Mouse (Mus musculus): ENCODE measurements at regions not wholly inside any gene's neighbourhood (a gene's known extent, or its start where the extent isn't known, plus 50 kb on each side); places are given as distances from the start of the nearest gene placed in this dataset.

DNA sequence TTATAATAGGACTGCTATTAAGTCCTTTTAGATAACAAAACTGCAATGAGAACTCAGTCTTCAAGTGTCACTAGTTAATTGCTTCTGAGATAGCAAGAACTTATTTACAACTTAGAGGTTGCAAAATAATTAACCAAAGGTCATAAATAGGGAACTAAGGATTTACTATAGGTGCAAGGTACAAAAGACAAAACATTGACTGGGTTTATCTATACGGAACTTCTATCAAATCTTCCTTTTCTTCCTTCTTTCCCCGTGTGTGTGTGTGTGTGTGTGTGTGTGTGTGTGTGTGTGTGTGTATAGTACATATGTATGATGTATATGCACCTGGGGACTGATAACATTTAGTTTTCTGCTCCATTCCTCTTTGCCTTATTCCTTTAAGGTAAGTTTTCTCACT lies 305.5 kb downstream of the Pth2r start:
- DNase-seq (ENCODE audit: low spot score) (no peak), ATAC-seq (no peak)
- Histone ChIP-seq H3K4me2 (replicated peaks; ENCODE audit: low read depth, low read length) (no peak overlapping the region), H3K9me3 (ENCODE audit: low read length) (no peaks in the 10 kb centered on the region), H3K4me1 (ENCODE audit: insufficient read depth, low read depth, low read length) (no peaks in the 10 kb centered on the region), H3K36me3 (ENCODE audit: insufficient read depth, low read length) (no peaks in the 10 kb centered on the region), H3K27ac (ENCODE audit: low read length) (no peak overlapping the region), H3K9ac (replicated peaks; ENCODE audit: low read depth) (no peak overlapping the region), H3K4me3 (ENCODE audit: low read depth, low read length) (no peak overlapping the region), H3K27me3 (replicated peaks; ENCODE audit: insufficient read depth, low read length) (no peaks in the 10 kb centered on the region)
- WGBS, result 63% methylated on average over 2 of the region's 2 CpGs
- TF ChIP-seq EP300 (IDR thresholded peaks at IDR 0.05), result no peak
- no peak for TF ChIP-seq CTCF (IDR thresholded peaks at IDR 0.05)

DNA sequence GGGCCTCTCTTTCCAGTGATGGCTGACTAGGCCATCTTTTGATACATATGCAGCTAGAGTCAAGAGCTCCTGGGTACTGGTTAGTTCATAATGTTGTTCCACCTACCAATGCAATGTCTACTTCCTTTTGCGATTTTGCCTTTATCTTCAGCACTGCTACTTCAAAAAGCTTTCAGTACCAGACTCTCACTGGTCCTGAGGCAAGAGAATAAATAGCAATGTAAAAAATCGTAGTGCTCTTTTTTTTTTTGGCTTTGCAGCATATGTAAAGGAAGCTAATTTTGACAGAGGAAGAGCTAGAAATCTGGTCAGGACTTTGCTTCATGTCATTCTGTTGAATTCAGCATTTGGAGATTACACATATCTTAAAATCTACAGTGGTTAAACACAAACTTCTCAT lies 291.0 kb upstream of the Crygf start:
- Histone ChIP-seq H3K9me3 (ENCODE audit: low read length) (no peaks in the 10 kb centered on the region), H3K4me2 (replicated peaks; ENCODE audit: low read depth, low read length) (no peak overlapping the region), H3K9ac (replicated peaks; ENCODE audit: low read depth) (no peak overlapping the region), H3K4me1 (ENCODE audit: insufficient read depth, low read depth, low read length) (no peaks in the 10 kb centered on the region), H3K27me3 (replicated peaks; ENCODE audit: insufficient read depth, low read length) (no peaks in the 10 kb centered on the region), H3K36me3 (ENCODE audit: insufficient read depth, low read length) (no peaks in the 10 kb centered on the region), H3K27ac (ENCODE audit: low read length) (no peak overlapping the region), H3K4me3 (ENCODE audit: low read depth, low read length) (no peak overlapping the region)
- DNase-seq (ENCODE audit: low spot score) (no peak), ATAC-seq (no peak)
- WGBS, result 78% methylated on average over 2 of the region's 2 CpGs
- TF ChIP-seq CTCF (IDR thresholded peaks at IDR 0.05), result no peak

DNA sequence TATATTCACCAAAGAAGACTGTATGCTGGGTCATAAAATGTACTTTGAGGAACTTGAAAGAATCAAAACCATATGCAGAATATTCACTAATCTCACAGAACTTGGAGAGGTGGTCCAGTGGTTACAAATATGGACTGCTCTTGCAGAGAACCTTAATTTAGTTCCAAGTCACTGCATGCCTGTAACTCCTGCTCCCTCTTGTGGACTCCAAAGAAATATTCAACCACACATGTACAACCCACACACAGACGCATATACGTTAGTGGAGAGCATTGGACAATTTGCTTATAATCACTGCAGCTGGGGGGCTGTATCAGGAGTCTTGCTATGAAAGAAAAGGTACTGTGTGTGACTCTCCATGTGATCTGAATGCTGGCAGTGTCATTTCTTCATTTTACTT lies 271.9 kb upstream of the Crygf start:
- H3K4me1 ChIP-seq (ENCODE audit: insufficient read depth, low read depth, low read length), result no peaks in the 10 kb centered on the region
- no peaks in the 10 kb centered on the region for H3K9me3 ChIP-seq (ENCODE audit: low read length)
- no peak for DNase-seq (ENCODE audit: low spot score)
- no peak for ATAC-seq
- no peak overlapping the region for H3K9ac ChIP-seq (replicated peaks; ENCODE audit: low read depth)
- 69% methylated on average over 2 of the region's 2 CpGs for WGBS
- TF ChIP-seq EP300 (IDR thresholded peaks at IDR 0.05), result no peak
- no peak for TF ChIP-seq CTCF (IDR thresholded peaks at IDR 0.05)
- H3K27ac ChIP-seq (ENCODE audit: low read length), result no peak overlapping the region
- H3K4me2 ChIP-seq (replicated peaks; ENCODE audit: low read depth, low read length), result no peak overlapping the region
- H3K36me3 ChIP-seq (ENCODE audit: insufficient read depth, low read length), result no peaks in the 10 kb centered on the region
- no peaks in the 10 kb centered on the region for H3K27me3 ChIP-seq (replicated peaks; ENCODE audit: insufficient read depth, low read length)
- H3K4me3 ChIP-seq (ENCODE audit: low read depth, low read length), result no peak overlapping the region

DNA sequence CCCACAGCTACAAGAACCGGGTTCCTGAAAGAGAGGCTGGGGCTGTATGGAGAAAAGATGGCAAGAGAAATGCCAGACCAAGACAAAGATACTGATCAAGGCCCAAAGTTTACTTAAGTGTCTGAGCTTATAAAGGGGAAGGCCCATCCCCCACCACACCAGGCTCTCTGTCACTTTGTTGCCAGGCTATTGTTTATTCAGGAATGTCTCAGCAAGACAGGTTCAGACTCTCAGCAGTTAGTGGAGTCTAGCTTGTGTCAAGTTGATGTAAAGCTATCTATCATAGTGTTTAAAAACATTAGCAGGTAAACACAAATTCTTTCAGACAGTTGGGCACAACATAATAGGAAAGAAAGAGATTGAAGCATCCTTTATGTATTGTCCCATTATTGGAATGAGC lies 244.4 kb upstream of the Crygf start:
- no peak overlapping the region for H3K4me2 ChIP-seq (replicated peaks; ENCODE audit: low read depth, low read length)
- 36% methylated on average over 1 of the region's 1 CpGs for WGBS
- DNase-seq (ENCODE audit: low spot score) (no peak), ATAC-seq (no peak)
- H3K9ac ChIP-seq (replicated peaks; ENCODE audit: low read depth), result no peak overlapping the region
- H3K4me3 ChIP-seq (ENCODE audit: low read depth, low read length), result no peak overlapping the region
- H3K27ac ChIP-seq (ENCODE audit: low read length), result no peak overlapping the region
- H3K9me3 ChIP-seq (ENCODE audit: low read length), result no peaks in the 10 kb centered on the region
- TF ChIP-seq CTCF (IDR thresholded peaks at IDR 0.05) (no peak), EP300 (IDR thresholded peaks at IDR 0.05) (no peak)
- no peaks in the 10 kb centered on the region for H3K4me1 ChIP-seq (ENCODE audit: insufficient read depth, low read depth, low read length)
- H3K36me3 ChIP-seq (ENCODE audit: insufficient read depth, low read length), result no peaks in the 10 kb centered on the region
- no peaks in the 10 kb centered on the region for H3K27me3 ChIP-seq (replicated peaks; ENCODE audit: insufficient read depth, low read length)

DNA sequence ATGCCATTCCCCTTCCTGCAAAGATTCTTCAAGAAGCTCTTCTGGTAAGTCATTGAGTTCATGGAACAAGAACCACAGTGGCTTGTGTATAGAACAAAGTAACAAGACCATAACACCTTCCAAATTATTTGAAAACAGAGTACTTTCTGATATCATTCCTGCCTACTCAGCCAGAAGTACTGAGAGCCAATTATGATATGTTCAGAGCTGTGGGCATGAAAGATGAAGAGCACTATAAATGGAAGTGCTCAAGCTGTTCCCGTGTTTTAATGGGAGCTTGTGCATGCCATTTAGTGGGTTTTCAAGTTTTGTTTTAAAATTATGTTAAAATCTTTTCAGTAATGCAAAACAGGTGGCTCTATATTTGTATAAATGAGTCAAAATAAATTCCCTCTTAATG lies 239.0 kb upstream of the Crygf start:
- Histone ChIP-seq H3K9me3 (ENCODE audit: low read length) (no peaks in the 10 kb centered on the region), H3K4me1 (ENCODE audit: insufficient read depth, low read depth, low read length) (no peaks in the 10 kb centered on the region), H3K27ac (ENCODE audit: low read length) (no peak overlapping the region), H3K36me3 (ENCODE audit: insufficient read depth, low read length) (no peaks in the 10 kb centered on the region), H3K4me3 (ENCODE audit: low read depth, low read length) (no peak overlapping the region), H3K27me3 (replicated peaks; ENCODE audit: insufficient read depth, low read length) (no peaks in the 10 kb centered on the region), H3K4me2 (replicated peaks; ENCODE audit: low read depth, low read length) (no peak overlapping the region), H3K9ac (replicated peaks; ENCODE audit: low read depth) (no peak overlapping the region)
- TF ChIP-seq EP300 (IDR thresholded peaks at IDR 0.05), result no peak
- DNase-seq (ENCODE audit: low spot score) (no peak), ATAC-seq (no peak)
- 74% methylated on average over 1 of the region's 1 CpGs for WGBS

DNA sequence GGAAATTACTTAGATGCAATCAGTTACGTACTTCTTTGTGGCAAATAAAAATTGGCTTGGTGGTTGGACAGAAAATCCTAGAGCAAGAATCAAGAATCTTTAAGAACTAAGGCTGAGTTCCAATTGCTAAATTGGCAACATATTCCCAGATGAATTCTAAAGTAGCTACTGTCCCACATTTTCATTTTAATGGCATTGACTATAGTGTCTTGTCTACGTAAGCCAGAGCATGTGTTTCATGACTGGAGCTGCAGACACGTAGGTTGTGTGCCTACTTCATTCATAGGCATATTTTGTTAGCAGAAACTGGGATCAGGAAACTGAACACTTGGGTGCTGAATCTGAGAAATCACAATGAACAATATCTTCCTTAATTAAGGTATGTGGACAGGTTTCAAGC lies 196.1 kb upstream of the Crygf start:
- Histone ChIP-seq H3K4me2 (replicated peaks; ENCODE audit: low read depth, low read length) (no peak overlapping the region), H3K27ac (ENCODE audit: low read length) (no peak overlapping the region), H3K36me3 (ENCODE audit: insufficient read depth, low read length) (no peaks in the 10 kb centered on the region), H3K4me3 (ENCODE audit: low read depth, low read length) (no peak overlapping the region), H3K9ac (replicated peaks; ENCODE audit: low read depth) (no peak overlapping the region), H3K4me1 (ENCODE audit: insufficient read depth, low read depth, low read length) (no peaks in the 10 kb centered on the region), H3K27me3 (replicated peaks; ENCODE audit: insufficient read depth, low read length) (no peaks in the 10 kb centered on the region), H3K9me3 (ENCODE audit: low read length) (no peaks in the 10 kb centered on the region)
- whole genome bisulfite sequencing, result 82% methylated on average over 3 of the region's 3 CpGs
- no peak for ATAC-seq
- TF ChIP-seq CTCF (IDR thresholded peaks at IDR 0.05) (no peak), EP300 (IDR thresholded peaks at IDR 0.05) (no peak)
- no peak for DNase-seq (ENCODE audit: low spot score)

DNA sequence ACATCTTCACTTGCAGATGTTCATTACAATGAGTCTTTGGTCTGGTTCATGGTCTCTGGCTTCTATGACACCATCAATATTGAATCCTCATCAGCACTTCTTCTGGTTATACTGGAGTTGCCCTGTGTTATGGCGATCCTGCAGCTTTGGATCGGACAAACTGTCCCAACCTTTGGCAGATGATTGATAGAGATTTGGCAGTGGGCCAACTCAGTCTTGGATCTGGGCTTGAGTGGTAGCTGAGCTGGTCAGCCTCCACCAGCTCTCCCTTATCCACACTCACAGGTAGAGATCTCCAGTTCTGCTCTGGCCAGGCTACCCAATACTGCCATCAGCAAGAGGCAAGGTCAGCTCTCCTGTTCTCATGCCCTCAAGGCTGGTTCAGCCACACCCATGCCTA lies 168.4 kb upstream of the Crygf start:
- Histone ChIP-seq H3K9ac (replicated peaks; ENCODE audit: low read depth) (no peak overlapping the region), H3K4me2 (replicated peaks; ENCODE audit: low read depth, low read length) (no peak overlapping the region), H3K9me3 (ENCODE audit: low read length) (no peaks in the 10 kb centered on the region), H3K27me3 (replicated peaks; ENCODE audit: insufficient read depth, low read length) (no peaks in the 10 kb centered on the region), H3K4me1 (ENCODE audit: insufficient read depth, low read depth, low read length) (no peaks in the 10 kb centered on the region), H3K36me3 (ENCODE audit: insufficient read depth, low read length) (no peaks in the 10 kb centered on the region), H3K27ac (ENCODE audit: low read length) (no peak overlapping the region), H3K4me3 (ENCODE audit: low read depth, low read length) (no peak overlapping the region)
- TF ChIP-seq EP300 (IDR thresholded peaks at IDR 0.05) (no peak), CTCF (IDR thresholded peaks at IDR 0.05) (no peak)
- DNase-seq (ENCODE audit: low spot score) (no peak), ATAC-seq (no peak)
- 46% methylated on average over 2 of the region's 2 CpGs for WGBS
